Mouse (Mus musculus): ENCODE data around the gene Psen2. TPM values are rescaled to one million over a fixed set of nuclear protein-coding genes. Genes with fewer than 3 reads are reported as not detected.
A peak's percentile ranks its signal among the peaks of the same experiment; 100 is the strongest.

Psen2 gene
- polyA plus RNA-seq, 2 experiments, result 18.2 to 19.9 TPM

- ATAC-seq (ENCODE audit: insufficient read depth) (peak; percentile 68; the same call in 1 of the 2 replicates), DNase-seq (ENCODE audit: low read depth in 3 of 3, low spot score in 3 of 3) (no peak)
- no peaks in the 10 kb centered on the region for H3K36me3 ChIP-seq (replicated peaks; ENCODE audit: control insufficient read depth, insufficient read depth, low read depth)
Observed at GRCm38 (mm10) chr1:180306889-180307288, 43.7 kb upstream of the Psen2 start.

GRCm38 (mm10) chr1:180303600-180303999 lies 40.4 kb upstream of the Psen2 start:
- no peaks in the 10 kb centered on the region for H3K27me3 ChIP-seq (ENCODE audit: control insufficient read depth, insufficient read depth, low read length)
- ATAC-seq (ENCODE audit: insufficient read depth) (no peak), DNase-seq (ENCODE audit: low read depth in 3 of 3, low spot score in 3 of 3) (no peak)
- no peaks in the 10 kb centered on the region for H3K36me3 ChIP-seq (replicated peaks; ENCODE audit: control insufficient read depth, insufficient read depth, low read depth)
- no peak overlapping the region for H3K4me2 ChIP-seq (ENCODE audit: low read depth)
- no peak overlapping the region for H3K4me3 ChIP-seq (ENCODE audit: insufficient read depth in 1 of 2, low read depth in 2 of 2, low read length in 2 of 2)
- TF ChIP-seq EP300 (IDR thresholded peaks at IDR 0.05; ENCODE audit: low read depth) (no peak), CTCF (IDR thresholded peaks at IDR 0.05; ENCODE audit: low read depth) (no peak)
- 60% methylated on average over 5 of the region's 5 CpGs for WGBS (ENCODE audit: insufficient replicate concordance)
- H3K9me3 ChIP-seq (ENCODE audit: control insufficient read depth, low read length), result no peaks in the 10 kb centered on the region
- no peak overlapping the region for H3K27ac ChIP-seq
- peaks cover 0 to 17% of the 10 kb centered on the region in 2 experiments for H3K4me1 ChIP-seq (replicated peaks; ENCODE audit: control insufficient read depth in 2 of 2, insufficient read depth in 2 of 2, low read length in 1 of 2)
- no peak overlapping the region for H3K9ac ChIP-seq (replicated peaks)

More at GRCm38 (mm10) chr1:180306889-180307288, 43.7 kb upstream of the Psen2 start:
- 12% methylated on average over 9 of the region's 9 CpGs for WGBS (ENCODE audit: insufficient replicate concordance)
- Histone ChIP-seq H3K27ac (no peak overlapping the region), H3K9me3 (ENCODE audit: control insufficient read depth, low read length) (no peaks in the 10 kb centered on the region), H3K27me3 (ENCODE audit: control insufficient read depth, insufficient read depth, low read length) (no peaks in the 10 kb centered on the region), H3K9ac (replicated peaks) (no peak overlapping the region), H3K4me2 (ENCODE audit: low read depth) (no peak overlapping the region), H3K4me1 (replicated peaks; ENCODE audit: control insufficient read depth in 2 of 2, insufficient read depth in 2 of 2, low read length in 1 of 2) (peaks cover 0 to 14% of the 10 kb centered on the region in 2 experiments), H3K4me3 (ENCODE audit: insufficient read depth in 1 of 2, low read depth in 2 of 2, low read length in 2 of 2) (no peak overlapping the region)
- TF ChIP-seq EP300 (IDR thresholded peaks at IDR 0.05; ENCODE audit: low read depth), result peak; percentile 59
- no peak for TF ChIP-seq CTCF (IDR thresholded peaks at IDR 0.05; ENCODE audit: low read depth)

GRCm38 (mm10) chr1:180302253-180303120 lies 39.2 kb upstream of the Psen2 start:
- ATAC-seq (ENCODE audit: insufficient read depth) (peak; percentile 51; the same call in 1 of the 2 replicates), DNase-seq (ENCODE audit: low read depth in 3 of 3, low spot score in 3 of 3) (no peak)
- Histone ChIP-seq H3K4me2 (ENCODE audit: low read depth) (no peak overlapping the region), H3K9me3 (ENCODE audit: control insufficient read depth, low read length) (no peaks in the 10 kb centered on the region), H3K36me3 (replicated peaks; ENCODE audit: control insufficient read depth, insufficient read depth, low read depth) (no peaks in the 10 kb centered on the region), H3K27me3 (ENCODE audit: control insufficient read depth, insufficient read depth, low read length) (no peaks in the 10 kb centered on the region), H3K4me1 (replicated peaks; ENCODE audit: control insufficient read depth in 2 of 2, insufficient read depth in 2 of 2, low read length in 1 of 2) (peaks cover 0 to 17% of the 10 kb centered on the region in 2 experiments), H3K27ac (no peak overlapping the region), H3K9ac (replicated peaks) (no peak overlapping the region), H3K4me3 (ENCODE audit: insufficient read depth in 1 of 2, low read depth in 2 of 2, low read length in 2 of 2) (no peak overlapping the region)
- TF ChIP-seq EP300 (IDR thresholded peaks at IDR 0.05; ENCODE audit: low read depth) (no peak), CTCF (IDR thresholded peaks at IDR 0.05; ENCODE audit: low read depth) (no peak)
- 15% methylated on average over 12 of the region's 12 CpGs for WGBS (ENCODE audit: insufficient replicate concordance)

- 36% methylated on average over 4 of the region's 4 CpGs for WGBS (ENCODE audit: insufficient replicate concordance)
- ATAC-seq (ENCODE audit: insufficient read depth) (no peak), DNase-seq (ENCODE audit: low read depth in 3 of 3, low spot score in 3 of 3) (no peak)
- H3K9ac ChIP-seq (replicated peaks), result no peak overlapping the region
- no peak overlapping the region for H3K27ac ChIP-seq
- TF ChIP-seq EP300 (IDR thresholded peaks at IDR 0.05; ENCODE audit: low read depth) (no peak), CTCF (IDR thresholded peaks at IDR 0.05; ENCODE audit: low read depth) (no peak)
- no peaks in the 10 kb centered on the region for H3K9me3 ChIP-seq (ENCODE audit: control insufficient read depth, low read length)
- H3K4me3 ChIP-seq (ENCODE audit: insufficient read depth in 1 of 2, low read depth in 2 of 2, low read length in 2 of 2), result no peak overlapping the region
- no peak overlapping the region for H3K4me2 ChIP-seq (ENCODE audit: low read depth)
- H3K27me3 ChIP-seq (ENCODE audit: control insufficient read depth, insufficient read depth, low read length), result no peaks in the 10 kb centered on the region
- no peaks in the 10 kb centered on the region for H3K36me3 ChIP-seq (replicated peaks; ENCODE audit: control insufficient read depth, insufficient read depth, low read depth)
- H3K4me1 ChIP-seq (replicated peaks; ENCODE audit: control insufficient read depth in 2 of 2, insufficient read depth in 2 of 2, low read length in 1 of 2), result peaks cover 0 to 7% of the 10 kb centered on the region in 2 experiments; a peak in 2 of 4 replicates
Observed at GRCm38 (mm10) chr1:180300997-180301396, 37.8 kb upstream of the Psen2 start.

- Histone ChIP-seq H3K36me3 (replicated peaks; ENCODE audit: control insufficient read depth, insufficient read depth, low read depth) (no peaks in the 10 kb centered on the region), H3K27me3 (ENCODE audit: control insufficient read depth, insufficient read depth, low read length) (no peaks in the 10 kb centered on the region), H3K4me2 (ENCODE audit: low read depth) (no peak overlapping the region), H3K4me1 (replicated peaks; ENCODE audit: control insufficient read depth in 2 of 2, insufficient read depth in 2 of 2, low read length in 1 of 2) (peaks cover 0 to 7% of the 10 kb centered on the region in 2 experiments; a peak in 2 of 4 replicates), H3K27ac (no peak overlapping the region), H3K9ac (replicated peaks) (no peak overlapping the region), H3K9me3 (ENCODE audit: control insufficient read depth, low read length) (no peaks in the 10 kb centered on the region), H3K4me3 (ENCODE audit: insufficient read depth in 1 of 2, low read depth in 2 of 2, low read length in 2 of 2) (no peak overlapping the region)
- ATAC-seq (ENCODE audit: insufficient read depth), result no peak
- DNase-seq (ENCODE audit: low read depth in 3 of 3, low spot score in 3 of 3), result peak in 1 of 3 experiments; percentile 27
- WGBS (ENCODE audit: insufficient replicate concordance), result 58% methylated on average over 4 of the region's 4 CpGs
- TF ChIP-seq CTCF (IDR thresholded peaks at IDR 0.05; ENCODE audit: low read depth) (no peak), EP300 (IDR thresholded peaks at IDR 0.05; ENCODE audit: low read depth) (no peak)
Observed at GRCm38 (mm10) chr1:180300292-180300691, 37.1 kb upstream of the Psen2 start.
